Mouse (Mus musculus) G1E-ER4 (cell line): ENCODE results near the gene Aldh9a1. TPM values are rescaled to one million over a fixed set of nuclear protein-coding genes. Genes with fewer than 3 reads are reported as not detected.

Experiments
- GATA1 ChIP-seq: IDR thresholded peaks from one replicate; pipeline ENCODE4 v1.8.0; 2012; ENCODE audit warnings: low read length, inconsistent platforms
- polyA plus RNA-seq: library from polyadenylated mRNA; stranded (reverse); fragments of >175 nt; gene quantifications from 2 replicates; pipeline ENCODE4 v1.2.3, GENCODE M21; 2012

Gene Aldh9a1
- polyA plus RNA-seq, 1 experiment, result 56.7 TPM

GRCm38 (mm10) chr1:167374003-167374784 lies 24.4 kb downstream of the Aldh9a1 start:
- TF ChIP-seq GATA1, result no peak

GRCm38 (mm10) chr1:167374942-167375341 lies 25.2 kb downstream of the Aldh9a1 start:
- TF ChIP-seq GATA1, result no peak

GRCm38 (mm10) chr1:167378019-167378418 lies 28.2 kb downstream of the Aldh9a1 start:
- TF ChIP-seq GATA1, result no peak

- no peak for TF ChIP-seq GATA1
These were observed 30.0 kb downstream of the Aldh9a1 start for GRCm38 (mm10) chr1:167379751-167380150.

GRCm38 (mm10) chr1:167380223-167380622 lies 30.4 kb downstream of the Aldh9a1 start:
- no peak for TF ChIP-seq GATA1

GRCm38 (mm10) chr1:167381050-167382015 lies 31.5 kb downstream of the Aldh9a1 start:
- TF ChIP-seq GATA1, result no peak

GRCm38 (mm10) chr1:167382316-167382715 lies 32.5 kb downstream of the Aldh9a1 start:
- no peak for TF ChIP-seq GATA1

GRCm38 (mm10) chr1:167382763-167383162 lies 33.0 kb downstream of the Aldh9a1 start:
- no peak for TF ChIP-seq GATA1

- TF ChIP-seq GATA1, result no peak
These were observed 33.4 kb downstream of the Aldh9a1 start for GRCm38 (mm10) chr1:167383178-167383577.

GRCm38 (mm10) chr1:167384156-167384555 lies 34.4 kb downstream of the Aldh9a1 start:
- TF ChIP-seq GATA1, result peak; percentile 63

GRCm38 (mm10) chr1:167385211-167385610 lies 35.4 kb downstream of the Aldh9a1 start:
- TF ChIP-seq GATA1, result no peak

GRCm38 (mm10) chr1:167385636-167386035 lies 35.8 kb downstream of the Aldh9a1 start:
- TF ChIP-seq GATA1, result no peak

- no peak for TF ChIP-seq GATA1
These were observed 36.7 kb downstream of the Aldh9a1 start for GRCm38 (mm10) chr1:167386466-167386865.

- no peak for TF ChIP-seq GATA1
These were observed 37.5 kb downstream of the Aldh9a1 start for GRCm38 (mm10) chr1:167387310-167387709.

- TF ChIP-seq GATA1, result no peak
These were observed 38.0 kb downstream of the Aldh9a1 start for GRCm38 (mm10) chr1:167387796-167388195.

GRCm38 (mm10) chr1:167388571-167388970 lies 38.8 kb downstream of the Aldh9a1 start:
- no peak for TF ChIP-seq GATA1
